Mouse (Mus musculus): ENCODE results near the gene Abcb9.
"Not testable (repeated sequence)": the region's sequence is repeated elsewhere in the genome, so short reads cannot be mapped to it uniquely, and the experiment has no call there.

Gene Abcb9

GRCm38 (mm10) chr5:124056956-124057355 is 38.6 kb downstream of the Abcb9 start:
- no peak for DNase-seq

GRCm38 (mm10) chr5:124056219-124056618 is 39.4 kb downstream of the Abcb9 start:
- DNase-seq, result no peak

- DNase-seq, result not testable (repeated sequence)
These were observed 43.0 kb downstream of the Abcb9 start for GRCm38 (mm10) chr5:124052641-124053040.

GRCm38 (mm10) chr5:124051899-124052491 is 43.6 kb downstream of the Abcb9 start:
- DNase-seq, result no peak

- no peak for DNase-seq
These were observed 45.2 kb downstream of the Abcb9 start for GRCm38 (mm10) chr5:124050095-124051050.

GRCm38 (mm10) chr5:124049249-124050045 is 46.2 kb downstream of the Abcb9 start:
- no peak for DNase-seq

- DNase-seq, result no peak
These were observed 48.7 kb downstream of the Abcb9 start for GRCm38 (mm10) chr5:124046741-124047401.

- peak; percentile 18 for DNase-seq
These were observed 50.1 kb downstream of the Abcb9 start for GRCm38 (mm10) chr5:124045453-124046010.

- DNase-seq, result no peak
These were observed 51.6 kb downstream of the Abcb9 start for GRCm38 (mm10) chr5:124043999-124044398.

- DNase-seq, result peak; percentile 79
These were observed 52.2 kb downstream of the Abcb9 start for GRCm38 (mm10) chr5:124043212-124043978.

GRCm38 (mm10) chr5:124041097-124041496 is 54.5 kb downstream of the Abcb9 start:
- peak; percentile 25 for DNase-seq

- no peak for DNase-seq
These were observed 56.0 kb downstream of the Abcb9 start for GRCm38 (mm10) chr5:124039602-124040001.

GRCm38 (mm10) chr5:124036836-124037235 is 58.8 kb downstream of the Abcb9 start:
- no peak for DNase-seq

GRCm38 (mm10) chr5:124036341-124036740 is 59.3 kb downstream of the Abcb9 start:
- DNase-seq, result no peak

GRCm38 (mm10) chr5:124035806-124036205 is 59.8 kb downstream of the Abcb9 start:
- DNase-seq, result no peak

GRCm38 (mm10) chr5:124035406-124035805 is 60.2 kb downstream of the Abcb9 start:
- no peak for DNase-seq

- DNase-seq, result no peak
These were observed 61.1 kb downstream of the Abcb9 start for GRCm38 (mm10) chr5:124034471-124034870.

GRCm38 (mm10) chr5:124032001-124032508 is 63.5 kb downstream of the Abcb9 start, which contains the start of gene Vps37b:
Gene Vps37b, minus strand, starts transcription at chr5:124032270.
- peak; percentile 93 for DNase-seq

GRCm38 (mm10) chr5:124031068-124031955 is 64.3 kb downstream of the Abcb9 start:
- no peak for DNase-seq

Measured in right cerebral cortex, postnatal 25 days (tissue).